ENCODE assay signal across 15 mouse cellular contexts in the genomic region with DNA sequence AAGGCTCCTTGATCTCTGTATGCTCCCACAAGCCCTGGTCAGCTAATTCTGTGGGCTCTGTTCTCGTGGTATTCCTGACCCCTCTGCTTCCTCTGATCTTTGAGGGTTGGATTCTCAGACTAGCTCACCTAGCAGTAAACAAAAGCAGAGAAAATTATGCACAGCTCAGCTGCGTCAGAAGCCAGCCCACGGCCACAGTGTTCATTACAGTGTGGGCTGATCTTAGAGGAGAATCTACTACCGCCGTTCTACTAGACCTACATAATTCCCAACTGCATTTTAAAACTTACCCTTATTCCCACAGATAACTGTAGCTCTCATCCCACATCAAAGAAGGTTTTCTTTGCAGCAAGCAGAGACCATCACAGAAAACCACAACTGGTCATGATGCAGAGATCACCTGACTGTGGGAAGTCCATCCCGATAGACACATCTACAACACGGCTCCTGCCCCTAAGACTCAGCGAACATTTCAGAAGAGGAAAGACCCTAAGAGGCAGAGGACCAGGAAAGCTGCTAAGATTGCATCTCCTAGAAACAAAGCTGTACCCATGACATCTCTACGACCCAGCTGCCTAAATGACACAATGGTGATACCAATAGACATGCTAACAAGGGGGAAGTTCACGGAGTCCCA. TPM values are rescaled to one million over a fixed set of nuclear protein-coding genes. Genes with fewer than 3 reads are reported as not detected.
DNase-seq lines count a peak whose midpoint lies in the region; ATAC-seq lines count a peak whose summit lies in the region.
"Had no signal": no experiment of that assay in that cellular context is flagged by ENCODE, and none has a peak within 500 bp of the region (broad histone marks: within the 10 kb centered on the region; RNA-seq: fewer than 3 reads in every experiment).

No protein-coding gene starts in this region.

- peaks cover 52% of the 10 kb centered on the region for H3K4me1 ChIP-seq in forebrain, embryonic 10.5 days
- H3K4me1 ChIP-seq in forebrain, embryonic 12.5 days: peaks cover 31% of the 10 kb centered on the region
- peaks cover 20% of the 10 kb centered on the region for H3K4me1 ChIP-seq in hindbrain, embryonic 15.5 days (replicated peaks)
- peaks cover 4% of the 10 kb centered on the region; the same call in 1 of the 2 replicates for H3K4me1 ChIP-seq in hindbrain, embryonic 16.5 days (ENCODE audit: control insufficient read depth, insufficient read depth, low read depth, low read length)
- peaks cover 24% of the 10 kb centered on the region for H3K4me1 ChIP-seq in neural tube, embryonic 15.5 days

- H3K4me3 ChIP-seq in forebrain, embryonic 10.5 days: no peak overlapping the region
- no peak overlapping the region for H3K4me3 ChIP-seq in forebrain, embryonic 12.5 days (replicated peaks)
- H3K4me3 ChIP-seq in hindbrain, embryonic 15.5 days: no peak overlapping the region
- no peak overlapping the region for H3K4me3 ChIP-seq in hindbrain, embryonic 16.5 days (ENCODE audit: low read length)
- no peak overlapping the region for H3K4me3 ChIP-seq in neural tube, embryonic 15.5 days (replicated peaks)
- H3K4me3 ChIP-seq: limb, embryonic 12.5 days had no signal

- no peaks in the 10 kb centered on the region for H3K36me3 ChIP-seq in forebrain, embryonic 10.5 days (replicated peaks)
- no peaks in the 10 kb centered on the region for H3K36me3 ChIP-seq in forebrain, embryonic 12.5 days (replicated peaks)
- H3K36me3 ChIP-seq in hindbrain, embryonic 15.5 days: no peaks in the 10 kb centered on the region
- no peaks in the 10 kb centered on the region for H3K36me3 ChIP-seq in hindbrain, embryonic 16.5 days (ENCODE audit: control insufficient read depth, insufficient read depth, low read length)
- no peaks in the 10 kb centered on the region for H3K36me3 ChIP-seq in neural tube, embryonic 15.5 days
- H3K36me3 ChIP-seq: limb, embryonic 12.5 days had no signal

- no peaks in the 10 kb centered on the region for H3K9me3 ChIP-seq in forebrain, embryonic 10.5 days
- H3K9me3 ChIP-seq in forebrain, embryonic 12.5 days: no peaks in the 10 kb centered on the region
- no peaks in the 10 kb centered on the region for H3K9me3 ChIP-seq in hindbrain, embryonic 15.5 days
- H3K9me3 ChIP-seq in hindbrain, embryonic 16.5 days (ENCODE audit: control insufficient read depth, low read length): no peaks in the 10 kb centered on the region
- no peaks in the 10 kb centered on the region for H3K9me3 ChIP-seq in neural tube, embryonic 15.5 days (replicated peaks)
- H3K9me3 ChIP-seq: limb, embryonic 12.5 days had no signal

- WGBS in forebrain, embryonic 10.5 days: 85% methylated on average over 10 of the region's 10 CpGs
- WGBS in forebrain, embryonic 12.5 days: 87% methylated on average over 10 of the region's 10 CpGs
- WGBS in hindbrain, embryonic 15.5 days: 59% methylated on average over 10 of the region's 10 CpGs
- WGBS in hindbrain, embryonic 16.5 days: 68% methylated on average over 10 of the region's 10 CpGs
- WGBS in neural tube, embryonic 15.5 days: 58% methylated on average over 10 of the region's 10 CpGs

- ATAC-seq in forebrain, embryonic 12.5 days (ENCODE audit: low FRiP score): no peak
- no peak for ATAC-seq in hindbrain, embryonic 15.5 days (ENCODE audit: low FRiP score, low read depth)
- ATAC-seq in hindbrain, embryonic 16.5 days: no peak
- ATAC-seq in neural tube, embryonic 15.5 days (ENCODE audit: low FRiP score): no peak
- ATAC-seq: CD4-positive, CD25-positive, alpha-beta regulatory T cell, adult 4 months had no signal

- no peak for DNase-seq in forebrain, embryonic 10.5 days (ENCODE audit: extremely low spot score, low spot score)
- peak; percentile 8 for DNase-seq in right cerebral cortex, postnatal 25 days
- no peak for DNase-seq in right cerebral cortex, postnatal 36 days (ENCODE audit: low spot score in 2 of 2)
- DNase-seq in layer of hippocampus, postnatal 25 days (ENCODE audit: extremely low spot score in 1 of 2, low spot score in 1 of 2): no peak
- DNase-seq: cerebellum, adult 9-11 months; heart, postnatal 4 days; kidney, adult 2 months; kidney, postnatal 25 days; lung, embryonic 14.5 days had no signal

- H3K4me2 ChIP-seq in forebrain, embryonic 12.5 days: no peak overlapping the region
- no peak overlapping the region for H3K4me2 ChIP-seq in hindbrain, embryonic 15.5 days
- H3K4me2 ChIP-seq in hindbrain, embryonic 16.5 days (ENCODE audit: low read length): no peak overlapping the region
- H3K4me2 ChIP-seq in neural tube, embryonic 15.5 days: no peak overlapping the region
- H3K4me2 ChIP-seq: limb, embryonic 12.5 days; lung, embryonic 14.5 days had no signal

- H3K27ac ChIP-seq in forebrain, embryonic 10.5 days: peak overlapping the region; percentile 67; the same call in 1 of the 2 replicates
- H3K27ac ChIP-seq in forebrain, embryonic 12.5 days: no peak overlapping the region
- H3K27ac ChIP-seq in hindbrain, embryonic 15.5 days (replicated peaks): 0 out of 2 replicates have a peak overlapping the region, but pooled peaks have one; percentile 45
- H3K27ac ChIP-seq in hindbrain, embryonic 16.5 days (ENCODE audit: low read depth, low read length): no peak overlapping the region
- 0 out of 2 replicates have a peak overlapping the region, but pooled peaks have one; percentile 3 for H3K27ac ChIP-seq in neural tube, embryonic 15.5 days (replicated peaks)
- H3K27ac ChIP-seq: limb, embryonic 12.5 days had no signal

- no peak overlapping the region for H3K9ac ChIP-seq in forebrain, embryonic 12.5 days
- no peak overlapping the region for H3K9ac ChIP-seq in hindbrain, embryonic 15.5 days
- H3K9ac ChIP-seq in hindbrain, embryonic 16.5 days (ENCODE audit: low read depth, low read length): no peak overlapping the region
- H3K9ac ChIP-seq in neural tube, embryonic 15.5 days (replicated peaks): no peak overlapping the region
- H3K9ac ChIP-seq: limb, embryonic 12.5 days; lung, embryonic 14.5 days had no signal

- no peaks in the 10 kb centered on the region for H3K27me3 ChIP-seq in forebrain, embryonic 10.5 days (ENCODE audit: poor library complexity, severe bottlenecking)
- H3K27me3 ChIP-seq in forebrain, embryonic 12.5 days: no peaks in the 10 kb centered on the region
- no peaks in the 10 kb centered on the region for H3K27me3 ChIP-seq in hindbrain, embryonic 15.5 days
- H3K27me3 ChIP-seq in hindbrain, embryonic 16.5 days (replicated peaks; ENCODE audit: control insufficient read depth, insufficient read depth, low read length): no peaks in the 10 kb centered on the region
- H3K27me3 ChIP-seq in neural tube, embryonic 15.5 days (replicated peaks): no peaks in the 10 kb centered on the region
- H3K27me3 ChIP-seq: limb, embryonic 12.5 days had no signal

RNA-seq across cellular contexts. Expression of a gene that starts 49.8 kb away (rescaled TPM):
- 84.4 and 86.5 TPM in 2 replicates for polyA plus RNA-seq in forebrain, embryonic 10.5 days (2016; fragmentation: Nextera tagmentation; extraction: Ambion mirVana)
- 109 and 111 TPM in 2 replicates for polyA plus RNA-seq in forebrain, embryonic 12.5 days (2016; fragmentation: Nextera tagmentation; extraction: Ambion mirVana)
- polyA plus RNA-seq in hindbrain, embryonic 15.5 days (2015; fragmentation: Nextera tagmentation; extraction: Ambion mirVana): 78.3 and 86.0 TPM in 2 replicates
- polyA plus RNA-seq in hindbrain, embryonic 16.5 days (2015; fragmentation: Nextera tagmentation; extraction: Ambion mirVana): 74.7 and 75.9 TPM in 2 replicates
- 77.6 and 88.0 TPM in 2 replicates for polyA plus RNA-seq in neural tube, embryonic 15.5 days (2015; fragmentation: Nextera tagmentation; extraction: Ambion mirVana)
- 10 to 100 TPM; 64.5 to 69.2 TPM for total RNA-seq in layer of hippocampus, postnatal 25 days (2021)

Comparison
In these comparisons a context has a peak if more than half of its experiments do, and no peak if none do; other contexts are left out.
1. H3K27ac ChIP-seq: peak in forebrain, embryonic 10.5 days (single experiment), hindbrain, embryonic 15.5 days (single experiment) and neural tube, embryonic 15.5 days (single experiment); none in forebrain, embryonic 12.5 days (single experiment) and hindbrain, embryonic 16.5 days (single experiment).